Comparison of ENCODE assay signal across 12 mouse cellular contexts in the genomic region with DNA sequence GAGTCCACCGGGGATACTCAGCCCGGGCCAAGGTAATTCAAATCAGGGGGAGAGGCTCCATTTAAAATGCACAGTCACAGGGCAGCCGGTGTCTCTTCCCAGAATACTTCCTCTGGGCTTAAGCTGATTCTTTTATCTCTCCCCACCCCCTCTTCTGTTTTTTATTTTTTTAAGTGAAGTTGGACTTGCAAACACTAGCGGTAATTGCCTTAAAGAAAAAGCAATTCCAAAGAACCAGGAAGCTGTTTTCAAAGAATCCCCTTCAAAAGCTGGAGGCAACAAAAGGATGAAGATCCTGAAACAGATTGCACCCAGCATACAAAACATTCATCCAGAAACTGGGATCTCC.
DNase-seq lines count a peak whose midpoint lies in the region; ATAC-seq and TF ChIP-seq lines count a peak whose summit lies in the region.
"Had no signal": no experiment of that assay in that cellular context is flagged by ENCODE, and none has a peak within 500 bp of the region (broad histone marks: within the 10 kb centered on the region; RNA-seq: fewer than 3 reads in every experiment).

No protein-coding gene starts in this region.

- no peaks in the 10 kb centered on the region for H3K4me1 ChIP-seq in forebrain, postnatal 0 days (ENCODE audit: insufficient read depth)
- H3K4me1 ChIP-seq in forebrain, embryonic 10.5 days = peaks cover 20% of the 10 kb centered on the region
- peaks cover 16% of the 10 kb centered on the region for H3K4me1 ChIP-seq in hindbrain, embryonic 14.5 days (replicated peaks; ENCODE audit: control insufficient read depth, insufficient read depth, low read length)
- H3K4me1 ChIP-seq in midbrain, postnatal 0 days (ENCODE audit: insufficient read depth, low read length) = no peaks in the 10 kb centered on the region

- H3K9ac ChIP-seq in forebrain, postnatal 0 days = no peak overlapping the region
- no peak overlapping the region for H3K9ac ChIP-seq in hindbrain, embryonic 14.5 days
- H3K9ac ChIP-seq in midbrain, postnatal 0 days (replicated peaks; ENCODE audit: low read length, poor library complexity, severe bottlenecking) = no peak overlapping the region

- ATAC-seq in forebrain, postnatal 0 days = peak; percentile 42
- peak; percentile 79 for ATAC-seq in hindbrain, embryonic 14.5 days (ENCODE audit: low FRiP score)
- 0 out of 2 replicates have a peak, but pooled peaks have one; percentile 47 for ATAC-seq in midbrain, postnatal 0 days (ENCODE audit: low FRiP score)

- H3K36me3 ChIP-seq in forebrain, postnatal 0 days (ENCODE audit: insufficient read depth) = no peaks in the 10 kb centered on the region
- H3K36me3 ChIP-seq in forebrain, embryonic 10.5 days (replicated peaks) = no peaks in the 10 kb centered on the region
- no peaks in the 10 kb centered on the region for H3K36me3 ChIP-seq in hindbrain, embryonic 14.5 days (replicated peaks; ENCODE audit: control insufficient read depth, insufficient read depth)
- H3K36me3 ChIP-seq in midbrain, postnatal 0 days (ENCODE audit: insufficient read depth, low read length) = no peaks in the 10 kb centered on the region

- 0 out of 2 replicates have a peak, but pooled peaks cover 8% of the 10 kb centered on the region for H3K9me3 ChIP-seq in forebrain, postnatal 0 days (ENCODE audit: low read length)
- H3K9me3 ChIP-seq in forebrain, embryonic 10.5 days = no peaks in the 10 kb centered on the region; the same call in 1 of the 2 replicates
- H3K9me3 ChIP-seq in hindbrain, embryonic 14.5 days (ENCODE audit: control insufficient read depth, low read length) = peaks cover 10% of the 10 kb centered on the region
- 0 out of 2 replicates have a peak, but pooled peaks cover 5% of the 10 kb centered on the region for H3K9me3 ChIP-seq in midbrain, postnatal 0 days (ENCODE audit: low read length)

- DNase-seq in forebrain, postnatal 0 days = no peak
- DNase-seq in forebrain, embryonic 10.5 days (ENCODE audit: extremely low spot score, low spot score) = no peak
- DNase-seq in ZHBTc4 (ENCODE audit: low read depth, low spot score) = peak; percentile 60
- no peak for DNase-seq in hindbrain, embryonic 14.5 days (ENCODE audit: low spot score)
- no peak for DNase-seq in midbrain, postnatal 0 days (ENCODE audit: low spot score)
- DNase-seq in thymus, postnatal 14 days = no peak
- no peak for DNase-seq in urinary bladder, postnatal 10 days (ENCODE audit: low spot score)
- DNase-seq in gastrocnemius, postnatal 10 days = no peak
- DNase-seq: adrenal gland, postnatal 10 days; kidney, postnatal 10 days; liver had no signal

- H3K4me2 ChIP-seq in forebrain, postnatal 0 days (ENCODE audit: low read depth) = no peak overlapping the region
- 0 out of 2 replicates have a peak overlapping the region, but pooled peaks have one; percentile 13 for H3K4me2 ChIP-seq in hindbrain, embryonic 14.5 days (replicated peaks)
- H3K4me2 ChIP-seq in midbrain, postnatal 0 days (ENCODE audit: low read depth, low read length, poor library complexity, severe bottlenecking) = no peak overlapping the region

- H3K4me3 ChIP-seq in forebrain, postnatal 0 days (ENCODE audit: low read depth, low read length) = no peak overlapping the region
- H3K4me3 ChIP-seq in forebrain, embryonic 10.5 days = no peak overlapping the region
- no peak overlapping the region for H3K4me3 ChIP-seq in hindbrain, embryonic 14.5 days (replicated peaks; ENCODE audit: low read length)
- no peak overlapping the region for H3K4me3 ChIP-seq in midbrain, postnatal 0 days (ENCODE audit: low read depth, low read length)

- 5% methylated on average over 4 of the region's 4 CpGs for WGBS in forebrain, postnatal 0 days
- WGBS in forebrain, embryonic 10.5 days = 11% methylated on average over 4 of the region's 4 CpGs
- 12% methylated on average over 4 of the region's 4 CpGs for WGBS in hindbrain, embryonic 14.5 days
- 3% methylated on average over 4 of the region's 4 CpGs for WGBS in midbrain, postnatal 0 days

- H3K27ac ChIP-seq in forebrain, postnatal 0 days (ENCODE audit: low read depth, low read length) = no peak overlapping the region
- no peak overlapping the region for H3K27ac ChIP-seq in forebrain, embryonic 10.5 days
- peak overlapping the region; percentile 52 for H3K27ac ChIP-seq in hindbrain, embryonic 14.5 days
- peak overlapping the region; percentile 62 for H3K27ac ChIP-seq in midbrain, postnatal 0 days (ENCODE audit: low read depth, low read length)

- H3K27me3 ChIP-seq in forebrain, postnatal 0 days (ENCODE audit: insufficient read depth, low read length) = no peaks in the 10 kb centered on the region
- no peaks in the 10 kb centered on the region for H3K27me3 ChIP-seq in forebrain, embryonic 10.5 days (ENCODE audit: poor library complexity, severe bottlenecking)
- no peaks in the 10 kb centered on the region for H3K27me3 ChIP-seq in hindbrain, embryonic 14.5 days (ENCODE audit: control insufficient read depth, insufficient read depth, low read length)
- H3K27me3 ChIP-seq in midbrain, postnatal 0 days (ENCODE audit: insufficient read depth, low read length) = no peaks in the 10 kb centered on the region
- H3K27me3 ChIP-seq: Patski had no signal

- no peak for TF ChIP-seq CTCF in forebrain, postnatal 0 days (IDR thresholded peaks at IDR 0.05; ENCODE audit: low read depth)
- no peak for TF ChIP-seq CTCF in midbrain, postnatal 0 days (IDR thresholded peaks at IDR 0.05)

Comparison
In these comparisons a context has a peak if more than half of its experiments do, and no peak if none do; other contexts are left out.
1. H3K27ac ChIP-seq: peak in hindbrain, embryonic 14.5 days (single experiment) and midbrain, postnatal 0 days (single experiment); none in forebrain, postnatal 0 days (single experiment) and forebrain, embryonic 10.5 days (single experiment).
2. Peak in every context shown above with its lines, with median percentiles within 50 percentile points of each other: ATAC-seq.